Mouse (Mus musculus) bone marrow macrophage, adult 2 months (primary cell): ENCODE results near the gene Gpbar1. TPM values are rescaled to one million over a fixed set of nuclear protein-coding genes. Genes with fewer than 3 reads are reported as not detected.
A peak's percentile ranks its signal among the peaks of the same experiment; 100 is the strongest.

Experiments used
- H3K27ac ChIP-seq: 2 replicates; pipeline ENCODE4 v1.5.1; 2012; ENCODE audit warnings: low read depth, low read length; ENCODE audit not compliant: insufficient read depth
- H3K4me1 ChIP-seq: 2 replicates; pipeline ENCODE4 v1.6.1; 2012; ENCODE audit warnings: low read length; ENCODE audit not compliant: control insufficient read depth, insufficient read depth
- H3K4me3 ChIP-seq: 2 replicates; pipeline ENCODE4 v1.5.1; 2012; ENCODE audit warnings: mild to moderate bottlenecking, low read length, moderate library complexity; ENCODE audit not compliant: insufficient read depth
- CTCF ChIP-seq: IDR thresholded peaks from 2 replicates; pipeline ENCODE4 v1.5.1; 2012; ENCODE audit warnings: low read depth, mild to moderate bottlenecking, low read length, moderate library complexity
- POLR2A ChIP-seq: IDR thresholded peaks from 2 replicates; pipeline ENCODE4 v1.6.1; 2012; ENCODE audit warnings: mild to moderate bottlenecking, low read depth, low read length, borderline replicate concordance
- polyA plus RNA-seq: library from polyadenylated mRNA; stranded (reverse); fragments of >200 nt; gene quantifications from 2 replicates; pipeline ENCODE4 v1.2.4, GENCODE M21; 2012; ENCODE audit not compliant: missing spikeins, insufficient read depth, insufficient read length

Gpbar1 gene
- polyA plus RNA-seq, 1 experiment, result not detected

- Histone ChIP-seq H3K4me1 (peaks cover 64% of the 10 kb centered on the region), H3K27ac (no peak overlapping the region), H3K4me3 (no peak overlapping the region)
- TF ChIP-seq CTCF (no peak), POLR2A (no peak)
These were observed 15.8 kb downstream of the Gpbar1 start for GRCm38 (mm10) chr1:74294090-74294643.

- TF ChIP-seq POLR2A, result no peak
- no peak for TF ChIP-seq CTCF
- Histone ChIP-seq H3K27ac (peak overlapping the region; percentile 88), H3K4me3 (no peak overlapping the region), H3K4me1 (peaks cover 65% of the 10 kb centered on the region)
These were observed 16.5 kb downstream of the Gpbar1 start for GRCm38 (mm10) chr1:74294733-74295455.

- H3K4me3 ChIP-seq, result peak overlapping the region; percentile 25
- peaks cover 66% of the 10 kb centered on the region for H3K4me1 ChIP-seq
These were observed 17.3 kb downstream of the Gpbar1 start for GRCm38 (mm10) chr1:74295456-74296171.

GRCm38 (mm10) chr1:74296477-74296876 lies 18.1 kb downstream of the Gpbar1 start:
- TF ChIP-seq CTCF (no peak), POLR2A (no peak)
- Histone ChIP-seq H3K4me1 (peaks cover 74% of the 10 kb centered on the region), H3K27ac (peak overlapping the region; percentile 88), H3K4me3 (peak overlapping the region; percentile 25; the same call in 1 of the 2 replicates)

More at GRCm38 (mm10) chr1:74295456-74296171, 17.3 kb downstream of the Gpbar1 start:
- TF ChIP-seq CTCF (no peak), POLR2A (no peak)
- H3K27ac ChIP-seq, result peak overlapping the region; percentile 88

GRCm38 (mm10) chr1:74297269-74297668 lies 18.9 kb downstream of the Gpbar1 start:
- Histone ChIP-seq H3K27ac (peak overlapping the region; percentile 88), H3K4me1 (peaks cover 82% of the 10 kb centered on the region), H3K4me3 (no peak overlapping the region)
- no peak for TF ChIP-seq POLR2A

GRCm38 (mm10) chr1:74298157-74298750 lies 19.9 kb downstream of the Gpbar1 start:
- H3K27ac ChIP-seq, result no peak overlapping the region
- H3K4me3 ChIP-seq, result no peak overlapping the region
- peaks cover 88% of the 10 kb centered on the region for H3K4me1 ChIP-seq
- TF ChIP-seq CTCF (no peak), POLR2A (no peak)

GRCm38 (mm10) chr1:74298996-74299395 lies 20.6 kb downstream of the Gpbar1 start:
- H3K4me1 ChIP-seq, result peaks cover 81% of the 10 kb centered on the region
- no peak overlapping the region for H3K4me3 ChIP-seq
- TF ChIP-seq CTCF, result no peak
- no peak for TF ChIP-seq POLR2A
- no peak overlapping the region for H3K27ac ChIP-seq

GRCm38 (mm10) chr1:74300347-74301110 lies 22.2 kb downstream of the Gpbar1 start:
- H3K4me1 ChIP-seq, result peaks cover 70% of the 10 kb centered on the region
- H3K4me3 ChIP-seq, result no peak overlapping the region
- H3K27ac ChIP-seq, result no peak overlapping the region
- TF ChIP-seq CTCF, result no peak

GRCm38 (mm10) chr1:74302229-74302628 lies 23.9 kb downstream of the Gpbar1 start:
- Histone ChIP-seq H3K4me3 (no peak overlapping the region; the same call in 1 of the 2 replicates), H3K4me1 (peaks cover 60% of the 10 kb centered on the region)

More at GRCm38 (mm10) chr1:74302229-74302628, 23.9 kb downstream of the Gpbar1 start:
- H3K27ac ChIP-seq, result no peak overlapping the region
- TF ChIP-seq POLR2A (no peak), CTCF (no peak)
